Mouse (Mus musculus) adrenal gland, adult (tissue): ENCODE measurements around the gene Cfap44.

ENCODE experiments used
- DNase-seq, 2 experiments: peaks; one replicate each; pipeline ENCODE4 v3.0.0; 2022 to 2023; ENCODE audit warnings: low spot score in 1 of 2; ENCODE audit not compliant: inconsistent age in 2 of 2

Cfap44 gene

DNA sequence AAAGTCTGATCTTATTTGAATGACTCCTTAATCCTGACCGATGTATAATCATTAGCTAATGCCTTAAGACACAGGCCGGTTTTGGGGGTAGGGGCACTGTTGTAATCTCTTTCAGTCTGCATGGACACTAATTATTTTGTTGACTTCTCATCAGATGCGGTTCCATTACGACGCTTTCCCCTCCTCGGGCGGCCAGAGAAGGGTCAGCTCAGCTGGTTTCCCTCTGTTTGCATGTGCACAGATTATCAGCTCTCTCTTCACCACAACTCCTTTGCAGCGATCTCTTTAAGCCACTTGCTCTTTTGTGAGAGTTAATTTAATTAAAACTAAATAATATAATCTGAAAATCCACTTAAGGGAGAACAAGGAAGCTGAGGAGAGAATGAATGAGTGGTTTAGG is 135.1 kb downstream of the Cfap44 start:
- peak in 1 of 2 experiments; percentile 26 for DNase-seq

DNA sequence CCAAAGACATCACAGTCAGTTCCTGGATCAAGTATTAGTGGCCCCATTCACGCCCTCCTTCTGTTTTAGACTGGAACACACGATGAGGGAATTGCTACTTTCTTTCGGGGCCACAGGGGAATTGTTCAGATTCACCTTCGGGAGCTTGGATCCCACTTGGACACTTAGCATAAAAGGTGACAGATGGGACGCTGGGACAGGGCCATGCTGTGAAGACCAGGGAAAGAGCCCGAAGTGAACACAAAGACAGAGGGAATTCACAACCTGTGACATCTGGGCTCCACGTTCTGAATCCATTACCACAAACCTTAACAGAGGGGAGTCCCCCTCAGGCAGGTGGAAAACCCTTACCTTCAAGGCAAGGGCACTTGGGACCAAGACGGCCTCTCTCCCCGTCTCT is 135.6 kb downstream of the Cfap44 start:
- peak in 1 of 2 experiments; percentile 34 for DNase-seq

DNA sequence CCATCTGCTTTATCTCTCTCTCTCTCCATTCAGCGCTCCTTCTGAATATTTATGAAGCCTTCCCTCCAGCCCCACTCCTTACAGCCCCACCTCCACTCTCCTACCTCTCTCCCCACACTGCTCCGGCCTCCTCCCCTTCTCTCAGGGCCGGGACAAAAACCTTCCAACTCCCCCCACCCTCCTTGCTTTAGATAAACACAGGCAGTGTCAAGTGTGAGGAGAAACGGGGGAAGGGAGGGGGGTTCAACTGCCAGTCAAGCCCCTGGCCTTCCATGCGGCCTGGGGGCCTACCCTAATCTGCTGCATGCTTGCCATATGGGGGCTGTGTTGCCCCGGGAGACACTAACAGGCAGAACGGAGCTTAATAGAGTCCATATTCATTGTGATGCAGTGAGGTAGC is 136.2 kb downstream of the Cfap44 start:
- peak in 1 of 2 experiments; percentile 38 for DNase-seq

DNA sequence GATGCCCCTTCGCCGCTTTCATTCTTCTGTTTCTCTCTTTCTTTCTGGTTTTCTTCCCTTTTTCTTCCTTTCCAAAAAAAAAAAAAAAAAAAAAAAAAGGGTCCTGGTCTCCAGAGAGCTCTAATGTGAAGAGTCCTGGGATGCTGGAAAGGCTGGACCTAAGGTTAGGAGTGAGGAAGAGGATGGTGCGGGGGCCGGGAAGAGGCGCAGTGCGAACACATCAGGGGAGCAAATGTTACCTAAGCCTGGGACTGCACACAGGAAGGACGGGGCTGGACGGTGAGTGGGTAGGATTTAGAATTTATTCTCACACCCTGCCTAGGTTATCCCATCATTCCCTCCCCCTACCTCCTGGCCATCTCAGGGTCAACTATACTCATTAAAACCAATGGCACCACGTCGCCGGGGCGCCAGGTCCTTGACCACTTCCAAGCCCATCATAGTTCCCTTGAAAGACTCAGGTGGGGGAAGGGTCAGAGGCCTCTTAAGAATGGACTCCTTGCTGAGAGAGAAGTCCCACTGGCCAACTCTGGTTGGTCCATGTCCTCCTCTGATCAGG is 136.7 kb downstream of the Cfap44 start:
- peak in 1 of 2 experiments; percentile 55 for DNase-seq
